11 mouse cellular contexts compared by ENCODE assay signal in genomic region chr13:63570456-63570855, GRCm38 (mm10). TPM values are rescaled to one million over a fixed set of nuclear protein-coding genes. Genes with fewer than 3 reads are reported as not detected.
A peak's percentile ranks its signal among the peaks of the same experiment; 100 is the strongest.
DNase-seq lines count a peak whose midpoint lies in the region; ATAC-seq and TF ChIP-seq lines count a peak whose summit lies in the region.
"Had no signal": no experiment of that assay in that cellular context is flagged by ENCODE, and none has a peak within 500 bp of the region (broad histone marks: within the 10 kb centered on the region; RNA-seq: fewer than 3 reads in every experiment).

No protein-coding gene starts in this region.

- no peaks in the 10 kb centered on the region; the same call in 1 of the 2 replicates for H3K4me1 ChIP-seq in kidney, postnatal 0 days (replicated peaks; ENCODE audit: insufficient read depth, low read length)
- H3K4me1 ChIP-seq in hindbrain, embryonic 11.5 days (replicated peaks; ENCODE audit: control insufficient read depth, insufficient read depth, low read length): peaks cover 8% of the 10 kb centered on the region
- H3K4me1 ChIP-seq in limb, embryonic 15.5 days: peaks cover 36% of the 10 kb centered on the region
- peaks cover 11% of the 10 kb centered on the region for H3K4me1 ChIP-seq in stomach, embryonic 15.5 days
- peaks cover 2% of the 10 kb centered on the region for H3K4me1 ChIP-seq in heart, adult 2 months (ENCODE audit: control insufficient read depth, insufficient read depth, low read length)

- no peak for TF ChIP-seq CTCF in kidney, postnatal 0 days (IDR thresholded peaks at IDR 0.05; ENCODE audit: low read depth)
- TF ChIP-seq CTCF in heart, adult 2 months (IDR thresholded peaks at IDR 0.05): no peak

- no peaks in the 10 kb centered on the region for H3K9me3 ChIP-seq in kidney, postnatal 0 days (replicated peaks; ENCODE audit: low read length)
- no peaks in the 10 kb centered on the region for H3K9me3 ChIP-seq in hindbrain, embryonic 11.5 days (ENCODE audit: control insufficient read depth, low read length)
- no peaks in the 10 kb centered on the region for H3K9me3 ChIP-seq in limb, embryonic 15.5 days
- no peaks in the 10 kb centered on the region for H3K9me3 ChIP-seq in stomach, embryonic 15.5 days

- intact Hi-C loops in heart, adult 2 months (cut with DNase I): loop anchor here (5.0 kb wide), 1 partner anchor 417 kb away; no protein-coding TSS in a partner anchor

- no peaks in the 10 kb centered on the region for H3K27me3 ChIP-seq in kidney, postnatal 0 days (ENCODE audit: insufficient read depth, low read length)
- peaks cover 44% of the 10 kb centered on the region for H3K27me3 ChIP-seq in hindbrain, embryonic 11.5 days (ENCODE audit: control insufficient read depth, insufficient read depth, low read length)
- peaks cover 39% of the 10 kb centered on the region for H3K27me3 ChIP-seq in limb, embryonic 15.5 days
- 0 out of 2 replicates have a peak, but pooled peaks cover 6% of the 10 kb centered on the region for H3K27me3 ChIP-seq in stomach, embryonic 15.5 days (replicated peaks)
- peaks cover 2% of the 10 kb centered on the region; the same call in 1 of the 2 replicates for H3K27me3 ChIP-seq in heart, adult 2 months (ENCODE audit: control insufficient read depth, insufficient read depth, low read length)

- H3K9ac ChIP-seq in kidney, postnatal 0 days (ENCODE audit: low read depth, low read length): no peak overlapping the region
- no peak overlapping the region for H3K9ac ChIP-seq in hindbrain, embryonic 11.5 days (ENCODE audit: low read depth, low read length)
- H3K9ac ChIP-seq in limb, embryonic 15.5 days: no peak overlapping the region
- 0 out of 2 replicates have a peak overlapping the region, but pooled peaks have one; percentile 8 for H3K9ac ChIP-seq in stomach, embryonic 15.5 days
- H3K9ac ChIP-seq in heart, adult 2 months (ENCODE audit: low read depth, low read length): no peak overlapping the region

- no peak for TF ChIP-seq POLR2A in heart, adult 2 months (IDR thresholded peaks at IDR 0.05; ENCODE audit: insufficient read depth, low read depth, low read length)

- H3K4me2 ChIP-seq in kidney, postnatal 0 days (ENCODE audit: low read length): 0 out of 2 replicates have a peak overlapping the region, but pooled peaks have one; percentile 0
- no peak overlapping the region for H3K4me2 ChIP-seq in hindbrain, embryonic 11.5 days (replicated peaks; ENCODE audit: low read depth, low read length)
- peak overlapping the region; percentile 92 for H3K4me2 ChIP-seq in limb, embryonic 15.5 days
- peak overlapping the region; percentile 43 for H3K4me2 ChIP-seq in stomach, embryonic 15.5 days

- no peaks in the 10 kb centered on the region for H3K79me2 ChIP-seq in heart, adult 2 months (replicated peaks; ENCODE audit: control insufficient read depth, insufficient read depth, low read length)

- TF ChIP-seq EP300 in heart, adult 2 months (IDR thresholded peaks at IDR 0.05; ENCODE audit: insufficient read depth, low read depth, low read length): no peak

- ATAC-seq in kidney, postnatal 0 days (replicated peaks; ENCODE audit: low FRiP score, low read depth): no peak
- no peak for ATAC-seq in hindbrain, embryonic 11.5 days (ENCODE audit: low FRiP score)
- no peak for ATAC-seq in limb, embryonic 15.5 days (ENCODE audit: insufficient number of reproducible peaks, low FRiP score, low TSS enrichment, low read depth)
- no peak for ATAC-seq in stomach, embryonic 15.5 days (ENCODE audit: insufficient read depth, low FRiP score, low read depth)

- H3K4me3 ChIP-seq in kidney, postnatal 0 days (replicated peaks; ENCODE audit: low read depth, low read length): no peak overlapping the region
- H3K4me3 ChIP-seq in hindbrain, embryonic 11.5 days (ENCODE audit: low read depth, low read length): 0 out of 2 replicates have a peak overlapping the region, but pooled peaks have one; percentile 9
- H3K4me3 ChIP-seq in limb, embryonic 15.5 days: peak overlapping the region; percentile 55
- peak overlapping the region; percentile 20; the same call in 1 of the 2 replicates for H3K4me3 ChIP-seq in stomach, embryonic 15.5 days (replicated peaks)
- no peak overlapping the region for H3K4me3 ChIP-seq in heart, adult 2 months

- no peak for DNase-seq in kidney, postnatal 0 days (ENCODE audit: low spot score)
- DNase-seq in kidney, adult 9 months: no peak
- peak; percentile 11 for DNase-seq in hindbrain, embryonic 11.5 days (ENCODE audit: low spot score)
- no peak for DNase-seq in left cerebral cortex, adult 11 months (ENCODE audit: low spot score)
- no peak for DNase-seq in heart, adult 2 months
- DNase-seq in kidney, postnatal 10 days: no peak
- DNase-seq: heart, adult 11 months; kidney, adult 11 months; thymus, adult 18-20 months had no signal

- H3K27ac ChIP-seq in kidney, postnatal 0 days: no peak overlapping the region
- H3K27ac ChIP-seq in hindbrain, embryonic 11.5 days (ENCODE audit: low read depth, low read length): no peak overlapping the region
- H3K27ac ChIP-seq in limb, embryonic 15.5 days: peak overlapping the region; percentile 33; the same call in 1 of the 2 replicates
- H3K27ac ChIP-seq in stomach, embryonic 15.5 days: peak overlapping the region; percentile 69; the same call in 1 of the 2 replicates
- no peak overlapping the region for H3K27ac ChIP-seq in heart, adult 2 months

- H3K36me3 ChIP-seq in kidney, postnatal 0 days (ENCODE audit: insufficient read depth, low read length): no peaks in the 10 kb centered on the region
- H3K36me3 ChIP-seq in hindbrain, embryonic 11.5 days (ENCODE audit: control insufficient read depth, insufficient read depth, low read length): no peaks in the 10 kb centered on the region
- no peaks in the 10 kb centered on the region for H3K36me3 ChIP-seq in limb, embryonic 15.5 days
- H3K36me3 ChIP-seq in stomach, embryonic 15.5 days: no peaks in the 10 kb centered on the region
- H3K36me3 ChIP-seq in heart, adult 2 months (ENCODE audit: control insufficient read depth, insufficient read depth, low read length): no peaks in the 10 kb centered on the region

RNA-seq across cellular contexts. Expression of gene Ptch1, which starts 2.9 kb away (rescaled TPM):
- polyA plus RNA-seq in kidney, postnatal 0 days (2015; fragmentation: Nextera tagmentation; extraction: Ambion mirVana): 10.7 and 12.2 TPM in 2 replicates
- polyA plus RNA-seq in hindbrain, embryonic 11.5 days (2014; fragmentation: Nextera tagmentation; extraction: Ambion mirVana): 19.5 and 28.4 TPM in 2 replicates
- polyA plus RNA-seq in limb, embryonic 15.5 days (2015; fragmentation: Nextera tagmentation; extraction: Ambion mirVana): 17.4 and 19.5 TPM in 2 replicates
- 32.1 and 34.3 TPM in 2 replicates for polyA plus RNA-seq in stomach, embryonic 15.5 days (2015; fragmentation: Nextera tagmentation; extraction: Ambion mirVana)
- total RNA-seq in heart, adult 2 months (2021): 10 to 100 TPM in 1 of 2 experiments, 1 to 10 TPM in 1; 9.3 to 16.4 TPM
- 6.7 and 9.2 TPM in 2 replicates for polyA plus RNA-seq in heart, adult 2 months (2012; rRNA removed)

Comparison
In these comparisons a context has a peak if more than half of its experiments do, and no peak if none do; other contexts are left out.
1. H3K27ac ChIP-seq: peak in limb, embryonic 15.5 days (single experiment) and stomach, embryonic 15.5 days (single experiment); none in kidney, postnatal 0 days (single experiment), hindbrain, embryonic 11.5 days (single experiment) and heart, adult 2 months (single experiment).
2. H3K4me3 ChIP-seq: peak in hindbrain, embryonic 11.5 days (single experiment), limb, embryonic 15.5 days (single experiment) and stomach, embryonic 15.5 days (single experiment); none in kidney, postnatal 0 days (single experiment) and heart, adult 2 months (single experiment).